Mouse (Mus musculus) MEL (cell line): Measurements from ENCODE around the gene Uqcc1. TPM values are rescaled to one million over a fixed set of nuclear protein-coding genes. Genes with fewer than 3 reads are reported as not detected.

Source experiments
- DNase-seq: peaks from one replicate; pipeline ENCODE4 v3.0.0; 2011; ENCODE audit warnings: low read depth, low spot score
- H3K27ac ChIP-seq: 2 replicates; pipeline ENCODE4 v1.5.1; 2012; ENCODE audit warnings: low read depth, mild to moderate bottlenecking, control low read depth, low read length, moderate library complexity; ENCODE audit not compliant: control insufficient read depth
- H3K27me3 ChIP-seq, 2 experiments: fragments of 150-350 bp in 1 of 2; sonication (generic) in 1 of 2; 2 replicates each; pipeline ENCODE4 v1.6.1; 2012; ENCODE audit warnings: low read length in 2 of 2, mild to moderate bottlenecking in 2 of 2, improper control_type of control experiment in 1 of 2, moderate library complexity in 1 of 2; ENCODE audit not compliant: insufficient read depth in 2 of 2, control insufficient read depth in 1 of 2
- H3K36me3 ChIP-seq, 2 experiments: 2 replicates each; pipeline ENCODE4 v1.6.1; 2012 to 2014; ENCODE audit warnings: low read length in 2 of 2, improper control_type of control experiment in 1 of 2, inconsistent platforms in 1 of 2, mild to moderate bottlenecking in 1 of 2; ENCODE audit not compliant: insufficient read depth in 2 of 2, control insufficient read depth in 1 of 2
- H3K4me1 ChIP-seq, 2 experiments: fragments of 150-350 bp in 1 of 2; sonication (generic) in 1 of 2; 2 replicates each; pipeline ENCODE4 v1.6.1; 2012; ENCODE audit warnings: low read length in 2 of 2, improper control_type of control experiment in 1 of 2, mild to moderate bottlenecking in 1 of 2; ENCODE audit not compliant: insufficient read depth in 2 of 2, control insufficient read depth in 1 of 2
- H3K4me3 ChIP-seq, 2 experiments: fragments of 150-350 bp in 1 of 2; sonication (generic) in 1 of 2; 2 replicates each; pipeline ENCODE4 v1.5.1; 2012; ENCODE audit warnings: low read depth in 2 of 2, low read length in 2 of 2, mild to moderate bottlenecking in 2 of 2, moderate library complexity in 2 of 2, control low read depth in 1 of 2, improper control_type of control experiment in 1 of 2; ENCODE audit not compliant: control insufficient read depth in 1 of 2, insufficient read depth in 1 of 2
- H3K79me2 ChIP-seq: 2 replicates; pipeline ENCODE4 v1.6.1; 2012; ENCODE audit warnings: mild to moderate bottlenecking, low read length, moderate library complexity; ENCODE audit not compliant: control insufficient read depth, poor library complexity, insufficient read depth
- H3K9ac ChIP-seq: 2 replicates; pipeline ENCODE4 v1.6.1; 2012; ENCODE audit warnings: low read depth, mild to moderate bottlenecking, control low read depth, low read length, moderate library complexity; ENCODE audit not compliant: control insufficient read depth, poor library complexity, severe bottlenecking
- H3K9me3 ChIP-seq: fragments of 150-350 bp; sonication (generic); replicated peaks from 2 replicates; pipeline ENCODE4 v1.6.1; 2012; ENCODE audit warnings: mild to moderate bottlenecking, low read length, improper control_type of control experiment, moderate library complexity; ENCODE audit not compliant: insufficient read depth
- BHLHE40 ChIP-seq: IDR thresholded peaks from 2 replicates; pipeline ENCODE4 v1.6.1; 2012; ENCODE audit warnings: low read depth, mild to moderate bottlenecking, inconsistent platforms, low read length, improper control_type of control experiment, borderline replicate concordance
- CHD1 ChIP-seq: IDR thresholded peaks from 2 replicates; pipeline ENCODE4 v1.6.1; 2012; ENCODE audit warnings: low read depth, mild to moderate bottlenecking, inconsistent platforms, low read length, improper control_type of control experiment
- CHD2 ChIP-seq: IDR thresholded peaks from 2 replicates; pipeline ENCODE4 v1.6.1; 2011; ENCODE audit warnings: low read length, improper control_type of control experiment
- CTCF ChIP-seq, 3 experiments: IDR thresholded peaks in 2 of 3; conservative IDR thresholded peaks in 1 of 3; 2 replicates each; pipeline ENCODE4 v1.5.1; 2011 to 2012; ENCODE audit warnings: low read length in 3 of 3, low read depth in 2 of 3, mild to moderate bottlenecking in 2 of 3, improper control_type of control experiment in 1 of 3, inconsistent platforms in 1 of 3, mixed read lengths in 1 of 3, moderate library complexity in 1 of 3; ENCODE audit not compliant: control insufficient read depth in 1 of 3, insufficient read depth in 1 of 3, poor library complexity in 1 of 3, severe bottlenecking in 1 of 3
- E2F4 ChIP-seq: IDR thresholded peaks from 2 replicates; pipeline ENCODE4 v1.6.1; 2011; ENCODE audit warnings: low read depth, low read length, improper control_type of control experiment, borderline replicate concordance
- ELF1 ChIP-seq: IDR thresholded peaks from 2 replicates; pipeline ENCODE4 v1.6.1; 2014; ENCODE audit warnings: low read depth, mild to moderate bottlenecking, inconsistent platforms, low read length, improper control_type of control experiment, moderate library complexity
- EP300 ChIP-seq, 2 experiments: IDR thresholded peaks; 2 replicates each; pipeline ENCODE4 v1.6.1; 2011; ENCODE audit warnings: improper control_type of control experiment in 2 of 2, low read length in 2 of 2, low read depth in 1 of 2, mild to moderate bottlenecking in 1 of 2
- ETS1 ChIP-seq: IDR thresholded peaks from 2 replicates; pipeline ENCODE4 v1.6.1; 2012; ENCODE audit warnings: low read depth, mild to moderate bottlenecking, inconsistent platforms, low read length, improper control_type of control experiment, moderate library complexity
- GABPA ChIP-seq: IDR thresholded peaks from 2 replicates; pipeline ENCODE4 v1.6.1; 2012; ENCODE audit warnings: low read depth, mild to moderate bottlenecking, inconsistent platforms, low read length, improper control_type of control experiment, moderate library complexity
- GATA1 ChIP-seq: IDR thresholded peaks from 2 replicates; pipeline ENCODE4 v1.6.1; 2011; ENCODE audit warnings: low read depth, low read length, improper control_type of control experiment
- HCFC1 ChIP-seq: IDR thresholded peaks from 2 replicates; pipeline ENCODE4 v1.6.1; 2012; ENCODE audit warnings: low read depth, mild to moderate bottlenecking, inconsistent platforms, low read length, improper control_type of control experiment, moderate library complexity
- KAT2A ChIP-seq: conservative IDR thresholded peaks from 2 replicates; pipeline ENCODE4 v1.6.1; 2012; ENCODE audit warnings: low read depth, low read length, improper control_type of control experiment, inconsistent platforms
- MAFK ChIP-seq: IDR thresholded peaks from 2 replicates; pipeline ENCODE4 v1.6.1; 2011; ENCODE audit warnings: low read depth, mild to moderate bottlenecking, low read length, improper control_type of control experiment, borderline replicate concordance
- MAX ChIP-seq: IDR thresholded peaks from 2 replicates; pipeline ENCODE4 v1.6.1; 2011; ENCODE audit warnings: low read length, improper control_type of control experiment
- MAZ ChIP-seq: IDR thresholded peaks from 2 replicates; pipeline ENCODE4 v1.6.1; 2012; ENCODE audit warnings: low read depth, mild to moderate bottlenecking, inconsistent platforms, low read length, improper control_type of control experiment
- MXI1 ChIP-seq: IDR thresholded peaks from 2 replicates; pipeline ENCODE4 v1.6.1; 2011; ENCODE audit warnings: mild to moderate bottlenecking, low read depth, low read length, improper control_type of control experiment
- MYB ChIP-seq: IDR thresholded peaks from 2 replicates; pipeline ENCODE4 v1.6.1; 2011; ENCODE audit warnings: mild to moderate bottlenecking, low read depth, low read length, improper control_type of control experiment
- MYC ChIP-seq: IDR thresholded peaks from 2 replicates; pipeline ENCODE4 v1.6.1; 2011; ENCODE audit warnings: low read depth, mild to moderate bottlenecking, low read length, improper control_type of control experiment, moderate library complexity
- NELFE ChIP-seq: IDR thresholded peaks from 2 replicates; pipeline ENCODE4 v1.6.1; 2011; ENCODE audit warnings: low read depth, low read length, improper control_type of control experiment
- NRF1 ChIP-seq: IDR thresholded peaks from 2 replicates; pipeline ENCODE4 v1.6.1; 2014; ENCODE audit warnings: low read depth, mild to moderate bottlenecking, inconsistent platforms, low read length, improper control_type of control experiment, moderate library complexity; ENCODE audit not compliant: poor library complexity, insufficient read depth, severe bottlenecking
- POLR2A ChIP-seq, 2 experiments: IDR thresholded peaks; 2 replicates each; pipeline ENCODE4 v1.6.1; 2011 to 2012; ENCODE audit warnings: low read length in 2 of 2, mild to moderate bottlenecking in 2 of 2, control low read depth in 1 of 2, improper control_type of control experiment in 1 of 2, low read depth in 1 of 2, moderate library complexity in 1 of 2; ENCODE audit not compliant: control insufficient read depth in 1 of 2, insufficient read depth in 1 of 2, poor library complexity in 1 of 2
- POLR2AphosphoS2 ChIP-seq: IDR thresholded peaks from 2 replicates; pipeline ENCODE4 v1.6.1; 2011; ENCODE audit warnings: low read length, improper control_type of control experiment
- POLR2AphosphoS5 ChIP-seq: IDR thresholded peaks from 2 replicates; pipeline ENCODE4 v1.6.1; 2012; ENCODE audit warnings: low read depth, borderline replicate concordance, mild to moderate bottlenecking, inconsistent platforms, low read length, moderate library complexity, mixed read lengths
- RCOR1 ChIP-seq: IDR thresholded peaks from 2 replicates; pipeline ENCODE4 v1.6.1; 2012; ENCODE audit warnings: low read depth, mild to moderate bottlenecking, inconsistent platforms, low read length, improper control_type of control experiment
- SIN3A ChIP-seq: IDR thresholded peaks from 2 replicates; pipeline ENCODE4 v1.6.1; 2012; ENCODE audit warnings: low read length, improper control_type of control experiment, inconsistent platforms
- SMC3 ChIP-seq: IDR thresholded peaks from 2 replicates; pipeline ENCODE4 v1.6.1; 2011; ENCODE audit warnings: low read depth, low read length, improper control_type of control experiment
- TAL1 ChIP-seq: IDR thresholded peaks from 2 replicates; pipeline ENCODE4 v1.6.1; 2012; ENCODE audit warnings: mild to moderate bottlenecking, inconsistent platforms, low read length, moderate library complexity, mixed read lengths
- TBP ChIP-seq: IDR thresholded peaks from 2 replicates; pipeline ENCODE4 v1.8.0; 2011; ENCODE audit warnings: low read depth, low read length, improper control_type of control experiment
- TCF12 ChIP-seq: IDR thresholded peaks from 2 replicates; pipeline ENCODE4 v1.6.1; 2014; ENCODE audit warnings: low read depth, mild to moderate bottlenecking, inconsistent platforms, low read length, improper control_type of control experiment, moderate library complexity
- UBTF ChIP-seq: IDR thresholded peaks from 2 replicates; pipeline ENCODE4 v1.6.1; 2012; ENCODE audit warnings: low read depth, mild to moderate bottlenecking, inconsistent platforms, low read length, improper control_type of control experiment, moderate library complexity, borderline replicate concordance; ENCODE audit not compliant: insufficient read depth
- USF1 ChIP-seq: IDR thresholded peaks from 2 replicates; pipeline ENCODE4 v1.6.1; 2014; ENCODE audit warnings: low read depth, mild to moderate bottlenecking, inconsistent platforms, low read length, improper control_type of control experiment, moderate library complexity
- USF2 ChIP-seq, 2 experiments: IDR thresholded peaks; 2 replicates each; pipeline ENCODE4 v1.6.1; 2011 to 2012; ENCODE audit warnings: improper control_type of control experiment in 2 of 2, low read length in 2 of 2, borderline replicate concordance in 1 of 2, inconsistent platforms in 1 of 2, low read depth in 1 of 2, mild to moderate bottlenecking in 1 of 2; ENCODE audit not compliant: insufficient read depth in 1 of 2
- ZC3H11A ChIP-seq: IDR thresholded peaks from 2 replicates; pipeline ENCODE4 v1.6.1; 2012; ENCODE audit warnings: low read depth, mild to moderate bottlenecking, inconsistent platforms, low read length, improper control_type of control experiment
- ZKSCAN1 ChIP-seq: IDR thresholded peaks from 2 replicates; pipeline ENCODE4 v1.6.1; 2012; ENCODE audit warnings: low read depth, mild to moderate bottlenecking, inconsistent platforms, low read length, improper control_type of control experiment, moderate library complexity
- ZMIZ1 ChIP-seq: IDR thresholded peaks from 2 replicates; pipeline ENCODE4 v1.6.1; 2012; ENCODE audit warnings: low read depth, mild to moderate bottlenecking, inconsistent platforms, low read length, improper control_type of control experiment, moderate library complexity
- ZNF384 ChIP-seq: IDR thresholded peaks from 2 replicates; pipeline ENCODE4 v1.6.1; 2012; ENCODE audit warnings: low read depth, mild to moderate bottlenecking, inconsistent platforms, low read length, improper control_type of control experiment
- polyA plus RNA-seq, 2 experiments: library from polyadenylated mRNA; stranded (reverse) in 1 of 2; unstranded in 1 of 2; fragments of >175 nt in 1 of 2; fragments of >200 nt in 1 of 2; gene quantifications; 2 replicates each; pipeline versions ENCODE4 v1.2.1 to v1.2.4; 2012; ENCODE audit warnings: low replicate concordance in 2 of 2, low read depth in 1 of 2; ENCODE audit not compliant: insufficient read length in 2 of 2, insufficient read depth in 1 of 2, missing spikeins in 1 of 2
- total RNA-seq: library from RNA; depleted of rRNA; stranded (reverse); fragments of 300-350 nt; gene quantifications from 2 replicates; pipeline ENCODE4 v1.2.3, GENCODE M21; 2012

Uqcc1 gene
- total and polyA plus RNA-seq, 3 experiments: 61.0 to 83.1 TPM; not detected in 1

DNA sequence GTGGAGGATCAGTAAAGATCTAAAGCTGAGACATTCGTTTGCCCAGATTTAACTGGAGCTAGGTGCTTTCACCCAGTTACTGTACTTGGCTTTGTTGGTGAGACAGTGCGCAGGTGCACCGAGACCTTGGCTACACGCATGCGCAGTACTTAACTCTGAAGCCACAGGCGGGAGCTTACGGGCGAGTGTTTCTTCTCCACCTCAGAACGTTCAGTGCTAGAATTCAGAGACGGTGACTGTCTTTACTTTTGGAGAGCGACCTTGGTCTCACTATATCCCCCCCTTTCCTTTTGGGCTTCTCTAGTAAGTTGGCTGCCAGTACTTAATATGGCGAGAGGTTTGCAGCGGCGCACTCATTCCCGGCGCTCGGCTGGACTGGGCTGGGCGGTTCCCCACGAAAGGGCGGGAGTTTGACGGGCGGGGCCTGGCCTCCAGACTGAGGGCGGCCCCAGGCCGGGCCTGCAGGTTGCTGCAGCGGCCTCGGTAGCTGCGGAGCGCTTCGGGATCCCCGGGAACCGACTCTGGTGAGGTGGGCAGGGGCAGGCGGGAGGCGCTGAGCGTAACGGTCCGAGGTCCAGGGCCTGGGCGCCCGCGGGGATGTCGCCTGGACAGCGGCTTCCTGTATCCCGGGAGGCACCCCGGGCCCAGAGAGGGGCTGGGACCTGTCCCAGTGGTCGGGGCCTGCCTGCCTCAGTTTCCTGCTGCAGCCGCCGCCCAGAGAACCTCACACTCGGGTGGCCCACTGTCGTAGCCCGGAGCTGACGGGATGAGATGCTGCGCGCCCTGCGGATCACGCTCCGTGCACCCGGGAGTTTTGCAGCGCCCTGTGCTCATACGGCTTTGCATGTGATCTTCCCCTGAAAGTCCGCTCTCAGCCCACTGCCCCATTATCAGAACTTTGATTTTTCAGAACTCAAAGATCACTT, 26.3 kb upstream of the Uqcc1 start, which contains the start of gene Cep250:
TSS of gene Cep250 (plus strand) at position 325 of the 926 bp plus-strand sequence.
- peak within 1 kb of the TSS; percentile 41 to 92 for H3K4me3 ChIP-seq
- peak within 1 kb of the TSS; percentile 90 for H3K27ac ChIP-seq
- H3K4me1 ChIP-seq: peaks cover 2 to 3% of the 10 kb centered on the region in 2 experiments; a peak in 2 of 4 replicates
- H3K9me3 ChIP-seq: no peaks in the 10 kb centered on the region
- H3K9ac ChIP-seq: peak within 1 kb of the TSS; percentile 83
- peaks cover 0 to 9% of the 10 kb centered on the region in 2 experiments; a peak in 2 of 4 replicates for H3K36me3 ChIP-seq
- H3K79me2 ChIP-seq: peaks cover 11% of the 10 kb centered on the region
- peak; percentile 96 for DNase-seq
- no peaks in the 10 kb centered on the region for H3K27me3 ChIP-seq
- peak; percentile 89 for TF ChIP-seq HCFC1
- no peak for TF ChIP-seq ZKSCAN1
- no peak for TF ChIP-seq ETS1
- TF ChIP-seq POLR2A (IDR thresholded peaks at IDR 0.05; ENCODE audit: control insufficient read depth in 1 of 2, insufficient read depth in 1 of 2, low read depth in 1 of 2, low read length in 2 of 2, poor library complexity in 1 of 2): peak; percentile 88 to 94
- peak; percentile 75 for TF ChIP-seq NELFE
- no peak for TF ChIP-seq MAFK
- TF ChIP-seq NRF1: peak; percentile 93
- no peak for TF ChIP-seq BHLHE40
- TF ChIP-seq CHD1: no peak
- peak; percentile 32; the same call in 1 of the 2 replicates for TF ChIP-seq TCF12
- TF ChIP-seq TAL1: no peak
- peak; percentile 88 for TF ChIP-seq E2F4
- TF ChIP-seq POLR2AphosphoS5: no peak
- no peak for TF ChIP-seq ELF1
- no peak for TF ChIP-seq ZNF384
- no peak for TF ChIP-seq USF2 (IDR thresholded peaks at IDR 0.05; ENCODE audit: borderline replicate concordance in 1 of 2, insufficient read depth in 1 of 2, low read depth in 1 of 2, low read length in 2 of 2)
- peak; percentile 48 for TF ChIP-seq MAX
- peak; percentile 74 for TF ChIP-seq MXI1
- peak; percentile 56; the same call in 1 of the 2 replicates for TF ChIP-seq ZMIZ1
- no peak for TF ChIP-seq CTCF (IDR thresholded peaks at IDR 0.05 in 2 of 3, conservative IDR thresholded peaks at IDR 0.05 in 1 of 3; ENCODE audit: control insufficient read depth in 1 of 3, insufficient read depth in 1 of 3, low read depth in 2 of 3, low read length in 3 of 3, poor library complexity in 1 of 3, severe bottlenecking in 1 of 3)
- TF ChIP-seq KAT2A: no peak; the same call in 1 of the 2 replicates
- no peak for TF ChIP-seq MYB
- no peak for TF ChIP-seq CHD2
- no peak for TF ChIP-seq ZC3H11A
- peak; percentile 71 for TF ChIP-seq SIN3A
- TF ChIP-seq MYC: no peak
- no peak for TF ChIP-seq RCOR1
- no peak for TF ChIP-seq GATA1
- peak; percentile 61; the same call in 1 of the 2 replicates for TF ChIP-seq UBTF
- TF ChIP-seq USF1: no peak
- no peak for TF ChIP-seq MAZ
- peak; percentile 55 for TF ChIP-seq TBP
- TF ChIP-seq SMC3: no peak
- TF ChIP-seq EP300 (IDR thresholded peaks at IDR 0.05; ENCODE audit: low read depth in 1 of 2, low read length in 2 of 2): no peak
- peak; percentile 42; the same call in 1 of the 2 replicates for TF ChIP-seq POLR2AphosphoS2
- TF ChIP-seq GABPA: no peak
